Mouse (Mus musculus): ENCODE results near the gene Gpd2. TPM values are rescaled to one million over a fixed set of nuclear protein-coding genes. Genes with fewer than 3 reads are reported as not detected.

Gpd2 gene
- polyA plus RNA-seq, 1 experiment from 2014 or later: 16.2 TPM

GRCm38 (mm10) chr2:57312268-57312797 lies 74.9 kb downstream of the Gpd2 start:
- Histone ChIP-seq H3K9me3 (replicated peaks) (no peaks in the 10 kb centered on the region), H3K9ac (no peak overlapping the region), H3K4me1 (no peaks in the 10 kb centered on the region), H3K4me2 (replicated peaks) (no peak overlapping the region), H3K27me3 (no peaks in the 10 kb centered on the region), H3K4me3 (replicated peaks) (no peak overlapping the region), H3K36me3 (0 out of 2 replicates have a peak, but pooled peaks cover 2% of the 10 kb centered on the region), H3K27ac (replicated peaks) (no peak overlapping the region)
- WGBS: 55% methylated on average over 7 of the region's 7 CpGs
- no peak for ATAC-seq (ENCODE audit: insufficient number of reproducible peaks, low FRiP score, low TSS enrichment, low read depth)

DNA sequence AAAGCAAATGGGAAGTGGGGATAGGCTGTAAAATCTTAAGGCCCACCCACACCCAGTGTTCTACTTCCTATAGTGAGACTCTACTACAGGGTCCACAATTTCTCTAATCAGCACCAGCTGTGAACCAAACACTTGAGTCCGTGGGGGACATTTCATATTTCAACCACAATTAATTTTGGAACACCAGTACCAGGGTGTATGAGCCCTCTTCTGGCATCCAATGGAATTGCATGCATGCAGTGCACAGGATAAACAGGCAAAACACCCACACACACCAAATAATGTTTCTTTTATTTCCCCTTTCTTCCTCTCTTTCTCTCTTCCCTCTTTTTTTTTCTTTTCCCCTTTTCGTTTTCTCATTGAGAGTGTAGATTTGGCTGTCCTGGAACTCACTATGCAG lies 78.6 kb downstream of the Gpd2 start:
- no peaks in the 10 kb centered on the region for H3K4me1 ChIP-seq
- 44% methylated on average over 2 of the region's 2 CpGs for WGBS
- no peak overlapping the region for H3K9ac ChIP-seq

DNA sequence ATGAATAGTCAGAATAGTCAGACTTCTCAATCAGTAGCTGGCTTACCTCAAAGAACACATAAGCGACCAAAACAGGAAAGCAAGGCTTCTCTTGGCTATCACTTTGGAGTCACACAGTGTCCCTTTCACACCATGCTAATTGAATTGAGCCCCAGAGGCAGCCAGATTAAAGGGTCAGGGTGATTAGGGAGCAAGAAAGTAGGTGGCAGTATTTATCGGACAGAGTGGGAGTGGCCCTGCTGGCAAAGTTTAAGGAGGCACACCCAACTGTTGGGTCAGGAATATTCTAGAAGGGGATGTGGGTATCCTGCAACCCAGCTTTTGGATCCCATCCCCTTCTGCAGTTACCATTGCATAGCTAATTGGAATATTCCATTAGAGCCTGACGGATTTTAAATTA lies 80.9 kb downstream of the Gpd2 start:
- Histone ChIP-seq H3K9me3 (replicated peaks) (no peaks in the 10 kb centered on the region), H3K27ac (replicated peaks) (no peak overlapping the region), H3K4me1 (no peaks in the 10 kb centered on the region), H3K9ac (no peak overlapping the region), H3K4me2 (replicated peaks) (no peak overlapping the region), H3K4me3 (replicated peaks) (no peak overlapping the region), H3K36me3 (no peaks in the 10 kb centered on the region), H3K27me3 (no peaks in the 10 kb centered on the region)
- ATAC-seq (ENCODE audit: insufficient number of reproducible peaks, low FRiP score, low TSS enrichment, low read depth): no peak
- WGBS: 58% methylated on average over 3 of the region's 3 CpGs

More for the DNA sequence above, 78.6 kb downstream of the Gpd2 start:
- Histone ChIP-seq H3K27me3 (no peaks in the 10 kb centered on the region), H3K4me2 (replicated peaks) (no peak overlapping the region), H3K9me3 (replicated peaks) (no peaks in the 10 kb centered on the region), H3K36me3 (no peaks in the 10 kb centered on the region), H3K27ac (replicated peaks) (no peak overlapping the region), H3K4me3 (replicated peaks) (no peak overlapping the region)
- no peak for ATAC-seq (ENCODE audit: insufficient number of reproducible peaks, low FRiP score, low TSS enrichment, low read depth)

DNA sequence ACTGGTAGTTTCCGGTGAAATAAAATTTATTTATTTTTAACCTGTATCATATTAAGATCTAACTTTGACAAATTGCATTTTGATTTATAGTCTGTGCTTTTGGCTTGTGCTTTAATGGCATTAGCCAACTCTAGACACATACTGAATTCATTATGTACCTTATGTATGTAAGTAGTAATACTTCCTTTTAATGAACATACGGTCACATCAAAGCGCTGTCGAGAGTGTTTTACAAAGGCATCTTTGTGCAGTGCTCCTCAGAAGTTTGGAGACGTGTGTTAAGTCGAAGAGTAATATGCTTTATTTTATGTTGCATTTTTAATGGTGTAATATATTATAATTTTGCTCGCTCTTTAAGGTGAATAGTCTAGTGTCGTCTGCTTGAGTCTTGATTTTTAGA lies 88.7 kb downstream of the Gpd2 start:
- Histone ChIP-seq H3K4me2 (replicated peaks) (no peak overlapping the region), H3K4me1 (no peaks in the 10 kb centered on the region), H3K9me3 (replicated peaks) (no peaks in the 10 kb centered on the region), H3K27ac (replicated peaks) (no peak overlapping the region), H3K36me3 (no peaks in the 10 kb centered on the region), H3K27me3 (no peaks in the 10 kb centered on the region), H3K9ac (no peak overlapping the region), H3K4me3 (replicated peaks) (no peak overlapping the region)
- no peak for ATAC-seq (ENCODE audit: insufficient number of reproducible peaks, low FRiP score, low TSS enrichment, low read depth)
- WGBS: 75% methylated on average over 8 of the region's 8 CpGs

DNA sequence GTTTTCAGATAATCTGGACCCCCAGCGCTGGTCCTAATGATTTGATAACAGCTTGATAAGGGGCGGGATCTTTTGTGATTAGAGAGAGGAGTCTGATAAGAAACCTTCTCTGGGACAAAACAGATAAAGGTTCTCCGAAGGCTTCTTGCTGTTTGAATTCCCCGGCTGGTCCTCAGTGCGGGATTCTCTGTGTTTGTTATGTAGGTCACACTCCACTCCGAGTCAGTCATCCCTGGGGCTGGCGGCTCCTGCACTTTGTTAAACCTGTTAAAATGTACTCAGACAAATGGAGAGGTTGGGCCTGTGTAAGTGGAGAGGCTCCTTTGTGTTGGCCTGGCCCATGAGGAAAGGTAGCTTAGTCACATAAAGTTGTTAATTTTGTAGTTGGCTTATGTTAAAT lies 91.9 kb downstream of the Gpd2 start:
- WGBS: 84% methylated on average over 7 of the region's 7 CpGs

DNA sequence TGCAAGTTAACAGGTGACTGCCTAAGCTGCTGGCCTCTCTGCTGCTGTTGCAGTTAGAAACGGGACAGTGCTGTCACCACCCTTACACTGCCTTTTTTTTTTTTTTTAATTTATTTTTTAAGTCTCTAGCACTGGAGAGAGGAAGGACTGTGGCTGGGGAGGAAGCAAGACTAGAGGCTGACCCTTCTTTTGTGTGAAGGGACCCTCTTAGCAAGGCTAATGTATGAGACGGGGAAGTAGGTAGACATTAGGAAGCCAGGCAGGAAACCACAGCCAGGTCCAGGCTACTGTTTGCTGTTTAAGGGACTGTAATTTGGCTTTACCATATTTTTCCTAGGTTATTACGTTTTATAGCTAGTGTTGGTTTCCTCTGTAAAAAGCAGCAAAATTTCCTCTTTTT lies 93.4 kb downstream of the Gpd2 start:
- H3K9ac ChIP-seq: no peak overlapping the region
- no peaks in the 10 kb centered on the region for H3K27me3 ChIP-seq
- no peaks in the 10 kb centered on the region for H3K9me3 ChIP-seq (replicated peaks)
- H3K4me1 ChIP-seq: no peaks in the 10 kb centered on the region
- no peak overlapping the region for H3K4me2 ChIP-seq (replicated peaks)
- 64% methylated on average over 3 of the region's 3 CpGs for WGBS
- no peaks in the 10 kb centered on the region for H3K36me3 ChIP-seq
- H3K4me3 ChIP-seq (replicated peaks): no peak overlapping the region
- no peak overlapping the region for H3K27ac ChIP-seq (replicated peaks)
- ATAC-seq (ENCODE audit: insufficient number of reproducible peaks, low FRiP score, low TSS enrichment, low read depth): no peak

More for the DNA sequence above, 91.9 kb downstream of the Gpd2 start:
- Histone ChIP-seq H3K36me3 (no peaks in the 10 kb centered on the region), H3K4me2 (replicated peaks) (no peak overlapping the region), H3K27me3 (no peaks in the 10 kb centered on the region), H3K27ac (replicated peaks) (no peak overlapping the region), H3K4me3 (replicated peaks) (no peak overlapping the region), H3K9me3 (replicated peaks) (no peaks in the 10 kb centered on the region), H3K4me1 (no peaks in the 10 kb centered on the region), H3K9ac (no peak overlapping the region)
- no peak for ATAC-seq (ENCODE audit: insufficient number of reproducible peaks, low FRiP score, low TSS enrichment, low read depth)

- Histone ChIP-seq H3K4me3 (replicated peaks) (no peak overlapping the region), H3K36me3 (no peaks in the 10 kb centered on the region), H3K4me2 (replicated peaks) (no peak overlapping the region), H3K27me3 (no peaks in the 10 kb centered on the region), H3K9ac (no peak overlapping the region), H3K27ac (replicated peaks) (no peak overlapping the region), H3K4me1 (no peaks in the 10 kb centered on the region), H3K9me3 (replicated peaks) (no peaks in the 10 kb centered on the region)
- no peak for ATAC-seq (ENCODE audit: insufficient number of reproducible peaks, low FRiP score, low TSS enrichment, low read depth)
- WGBS: 85% methylated on average over 8 of the region's 8 CpGs
Measured at GRCm38 (mm10) chr2:57331266-57331665, 93.8 kb downstream of the Gpd2 start.

DNA sequence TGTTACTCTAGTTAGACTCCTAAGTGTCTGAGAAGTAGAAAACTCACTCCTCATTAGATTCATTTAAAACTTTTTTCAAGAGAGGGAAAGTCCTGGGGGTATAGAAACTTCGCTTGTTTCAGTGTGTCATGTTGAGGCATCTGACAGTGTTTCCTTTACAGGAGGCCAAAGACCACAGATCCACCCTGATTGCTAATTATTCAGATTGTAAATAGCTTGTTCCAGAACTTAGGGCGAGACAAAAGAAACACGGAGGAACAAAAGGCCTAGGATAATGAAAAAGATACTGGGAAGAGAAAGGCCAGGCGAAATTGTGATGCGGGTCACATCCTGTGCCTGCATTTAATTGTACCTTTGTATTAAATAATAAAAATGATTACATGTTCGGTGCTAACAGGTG lies 96.0 kb downstream of the Gpd2 start:
- 76% methylated on average over 6 of the region's 6 CpGs for WGBS
- Histone ChIP-seq H3K4me1 (no peaks in the 10 kb centered on the region), H3K4me2 (replicated peaks) (no peak overlapping the region), H3K36me3 (no peaks in the 10 kb centered on the region), H3K9ac (no peak overlapping the region), H3K27ac (replicated peaks) (no peak overlapping the region), H3K9me3 (replicated peaks) (no peaks in the 10 kb centered on the region), H3K27me3 (no peaks in the 10 kb centered on the region), H3K4me3 (replicated peaks) (no peak overlapping the region)
- ATAC-seq (ENCODE audit: insufficient number of reproducible peaks, low FRiP score, low TSS enrichment, low read depth): no peak

DNA sequence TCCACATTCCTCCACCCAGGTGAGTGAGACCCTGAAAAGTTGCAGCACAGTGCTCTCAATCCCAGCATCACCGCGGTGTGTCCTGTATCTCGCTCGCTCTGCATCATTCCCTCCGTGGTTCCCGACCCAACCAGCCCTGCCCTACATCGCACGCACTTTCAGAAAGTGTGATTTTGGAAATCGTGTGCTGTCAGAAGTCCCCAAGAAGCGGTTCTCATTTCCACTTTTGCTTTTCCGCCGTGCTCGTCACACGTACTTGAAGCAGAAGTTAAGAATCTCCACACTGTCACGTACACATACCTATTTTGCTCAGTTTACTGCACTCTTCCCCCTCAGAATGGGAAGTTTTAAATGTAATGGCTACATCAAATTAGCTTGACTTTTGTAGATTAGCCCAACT lies 98.0 kb downstream of the Gpd2 start:
- no peak overlapping the region for H3K9ac ChIP-seq
- H3K27me3 ChIP-seq: no peaks in the 10 kb centered on the region
- no peak overlapping the region for H3K4me3 ChIP-seq (replicated peaks)
- H3K9me3 ChIP-seq (replicated peaks): no peaks in the 10 kb centered on the region
- H3K27ac ChIP-seq (replicated peaks): no peak overlapping the region
- ATAC-seq (ENCODE audit: insufficient number of reproducible peaks, low FRiP score, low TSS enrichment, low read depth): no peak
- no peaks in the 10 kb centered on the region for H3K4me1 ChIP-seq
- no peaks in the 10 kb centered on the region for H3K36me3 ChIP-seq
- WGBS: 89% methylated on average over 15 of the region's 15 CpGs
- H3K4me2 ChIP-seq (replicated peaks): no peak overlapping the region

DNA sequence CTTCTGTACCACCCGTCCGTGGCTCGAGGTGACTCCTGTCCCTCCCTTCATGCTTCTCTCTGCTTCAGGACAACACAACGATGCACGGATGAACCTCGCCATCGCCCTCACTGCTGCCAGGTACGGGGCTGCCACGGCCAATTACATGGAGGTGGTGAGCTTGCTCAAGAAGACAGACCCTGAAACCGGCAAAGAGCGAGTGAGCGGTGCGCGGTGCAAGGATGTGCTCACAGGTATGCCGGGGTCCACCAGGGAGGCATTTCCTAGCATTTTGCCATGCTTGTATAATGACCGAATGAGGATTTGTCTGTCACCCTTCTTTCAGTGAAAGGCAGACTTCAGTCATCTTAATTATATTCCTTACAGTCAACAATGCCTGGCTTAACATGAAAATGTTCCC lies 101.3 kb downstream of the Gpd2 start:
- H3K9me3 ChIP-seq (replicated peaks): no peaks in the 10 kb centered on the region
- 92% methylated on average over 16 of the region's 16 CpGs for WGBS
- no peak overlapping the region for H3K9ac ChIP-seq
- ATAC-seq (ENCODE audit: insufficient number of reproducible peaks, low FRiP score, low TSS enrichment, low read depth): no peak
- no peak overlapping the region for H3K4me3 ChIP-seq (replicated peaks)
- no peak overlapping the region for H3K4me2 ChIP-seq (replicated peaks)
- no peaks in the 10 kb centered on the region for H3K36me3 ChIP-seq
- H3K4me1 ChIP-seq: no peaks in the 10 kb centered on the region
- H3K27ac ChIP-seq (replicated peaks): no peak overlapping the region
- no peaks in the 10 kb centered on the region for H3K27me3 ChIP-seq

DNA sequence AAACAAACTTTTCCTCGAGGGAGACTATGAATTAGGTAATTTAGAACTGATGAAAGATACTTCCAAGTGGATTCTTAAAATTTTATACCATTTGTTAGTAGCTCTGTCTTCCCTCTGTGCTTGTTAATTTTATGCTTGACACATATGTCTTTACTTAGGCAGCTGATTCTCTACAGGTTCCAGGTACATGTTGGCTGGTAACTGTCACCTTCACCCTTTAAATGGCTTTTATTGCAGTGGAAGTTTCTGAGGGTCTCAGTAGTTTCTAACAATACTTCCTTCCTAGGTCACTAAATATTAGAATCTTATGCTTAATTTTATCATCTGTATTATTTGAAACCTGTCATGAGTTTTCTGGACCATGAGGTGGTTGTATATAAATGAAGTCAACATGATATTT lies 105.5 kb downstream of the Gpd2 start:
- no peak for ATAC-seq (ENCODE audit: insufficient number of reproducible peaks, low FRiP score, low TSS enrichment, low read depth)
- 15% methylated on average over 1 of the region's 1 CpGs for WGBS

GRCm38 (mm10) chr2:57350615-57351014 lies 113.2 kb downstream of the Gpd2 start:
- Histone ChIP-seq H3K4me3 (replicated peaks) (no peak overlapping the region), H3K27ac (replicated peaks) (no peak overlapping the region), H3K4me1 (no peaks in the 10 kb centered on the region), H3K9ac (no peak overlapping the region), H3K4me2 (replicated peaks) (no peak overlapping the region), H3K9me3 (replicated peaks) (no peaks in the 10 kb centered on the region), H3K27me3 (no peaks in the 10 kb centered on the region), H3K36me3 (no peaks in the 10 kb centered on the region)
- ATAC-seq (ENCODE audit: insufficient number of reproducible peaks, low FRiP score, low TSS enrichment, low read depth): peak; percentile 57
- WGBS: 42% methylated on average over 9 of the region's 9 CpGs

More for the DNA sequence above, 105.5 kb downstream of the Gpd2 start:
- H3K4me2 ChIP-seq (replicated peaks): no peak overlapping the region
- H3K36me3 ChIP-seq: no peaks in the 10 kb centered on the region
- no peaks in the 10 kb centered on the region for H3K9me3 ChIP-seq (replicated peaks)
- H3K9ac ChIP-seq: no peak overlapping the region
- no peak overlapping the region for H3K27ac ChIP-seq (replicated peaks)
- no peaks in the 10 kb centered on the region for H3K27me3 ChIP-seq
- H3K4me3 ChIP-seq (replicated peaks): no peak overlapping the region
- no peaks in the 10 kb centered on the region for H3K4me1 ChIP-seq

Data from embryonic facial prominence, embryonic 15.5 days (tissue).